9 mouse cellular contexts compared by ENCODE assay signal in genomic region chr4:73599248-73599647, GRCm38 (mm10). TPM values are rescaled to one million over a fixed set of nuclear protein-coding genes. Genes with fewer than 3 reads are reported as not detected.
DNase-seq lines count a peak whose midpoint lies in the region; ATAC-seq and TF ChIP-seq lines count a peak whose summit lies in the region.
"Had no signal": no experiment of that assay in that cellular context is flagged by ENCODE, and none has a peak within 500 bp of the region (broad histone marks: within the 10 kb centered on the region; RNA-seq: fewer than 3 reads in every experiment).

No protein-coding gene starts in this region.

- no peaks in the 10 kb centered on the region for H3K36me3 ChIP-seq in hindbrain, embryonic 11.5 days (ENCODE audit: control insufficient read depth, insufficient read depth, low read length)
- no peaks in the 10 kb centered on the region for H3K36me3 ChIP-seq in hindbrain, embryonic 10.5 days
- H3K36me3 ChIP-seq in CH12.LX (replicated peaks in 1 of 2; ENCODE audit: control insufficient read depth in 1 of 2, insufficient read depth in 1 of 2, low read length in 1 of 2) = no peaks in the 10 kb centered on the region

- no peak for TF ChIP-seq POLR2A in CH12.LX (IDR thresholded peaks at IDR 0.05; ENCODE audit: low read depth, low read length)
- TF ChIP-seq POLR2A in cortical plate, adult 2 months (IDR thresholded peaks at IDR 0.05; ENCODE audit: extremely low read depth, insufficient read depth, low read length) = no peak

- in situ Hi-C loops in CH12.LX (cut with MboI; ENCODE audit: low pct_ligation_motif_present, low pct_unique_long_range_greater_than_20kb, low sequenced_read_pairs) = no loop called here

- H3K4me2 ChIP-seq in hindbrain, embryonic 11.5 days (replicated peaks; ENCODE audit: low read depth, low read length) = no peak overlapping the region
- no peak overlapping the region for H3K4me2 ChIP-seq in CH12.LX (ENCODE audit: insufficient read depth, low read depth, poor library complexity, severe bottlenecking)

- intact Hi-C loops in left cerebral cortex, adult 2 months (cut with DNase I) = loop anchor here (10.0 kb wide), 1 partner anchor 636 kb away; no protein-coding TSS in a partner anchor
- intact Hi-C loops in heart, postnatal 10 days (cut with DNase I) = no loop called here

- H3K79me2 ChIP-seq in CH12.LX (replicated peaks; ENCODE audit: control insufficient read depth, extremely low read depth, insufficient read depth, poor library complexity, severe bottlenecking) = no peaks in the 10 kb centered on the region

- no peaks in the 10 kb centered on the region for H3K27me3 ChIP-seq in hindbrain, embryonic 11.5 days (ENCODE audit: control insufficient read depth, insufficient read depth, low read length)
- no peaks in the 10 kb centered on the region for H3K27me3 ChIP-seq in hindbrain, embryonic 10.5 days (ENCODE audit: insufficient read depth, poor library complexity, severe bottlenecking)
- no peaks in the 10 kb centered on the region for H3K27me3 ChIP-seq in CH12.LX (replicated peaks)

- dilution Hi-C loops in CH12.LX (cut with MboI; ENCODE audit: extremely low pct_ligation_motif_present, extremely low pct_unique_long_range_greater_than_20kb, low sequenced_read_pairs) = no loop called here

- TF ChIP-seq RAD21 in CH12.LX (IDR thresholded peaks at IDR 0.05; ENCODE audit: low read depth, low read length) = peak; percentile 53

- no peak overlapping the region for H3K4me3 ChIP-seq in hindbrain, embryonic 11.5 days (ENCODE audit: low read depth, low read length)
- H3K4me3 ChIP-seq in hindbrain, embryonic 10.5 days = no peak overlapping the region
- no peak overlapping the region for H3K4me3 ChIP-seq in CH12.LX (replicated peaks in 1 of 3; ENCODE audit: low read depth in 2 of 3, low read length in 2 of 3, poor library complexity in 1 of 3)
- no peak overlapping the region for H3K4me3 ChIP-seq in cortical plate, adult 2 months (ENCODE audit: insufficient read depth, low read length)
- no peak overlapping the region for H3K4me3 ChIP-seq in left cerebral cortex, adult 2 months

- ATAC-seq in hindbrain, embryonic 11.5 days (ENCODE audit: low FRiP score) = peak; percentile 71; the same call in 1 of the 2 replicates

- no peak overlapping the region for H3K9ac ChIP-seq in hindbrain, embryonic 11.5 days (ENCODE audit: low read depth, low read length)
- H3K9ac ChIP-seq in CH12.LX (ENCODE audit: insufficient read depth, low read depth) = no peak overlapping the region

- TF ChIP-seq CTCF in CH12.LX (conservative IDR thresholded peaks at IDR 0.05 in 1 of 2, IDR thresholded peaks at IDR 0.05 in 1 of 2; ENCODE audit: low read depth in 2 of 2, low read length in 2 of 2) = peak in 1 of 2 experiments; percentile 56; a peak in 2 of 4 replicates
- peak; percentile 68; the same call in 1 of the 2 replicates for TF ChIP-seq CTCF in cortical plate, adult 2 months (IDR thresholded peaks at IDR 0.05; ENCODE audit: extremely low read depth, insufficient read depth, low read length)
- TF ChIP-seq CTCF in left cerebral cortex, adult 2 months (IDR thresholded peaks at IDR 0.05) = peak; percentile 72

- 8% methylated on average over 3 of the region's 3 CpGs for WGBS in hindbrain, embryonic 11.5 days
- 10% methylated on average over 3 of the region's 3 CpGs for WGBS in hindbrain, embryonic 10.5 days

- no peaks in the 10 kb centered on the region for H3K9me3 ChIP-seq in hindbrain, embryonic 11.5 days (ENCODE audit: control insufficient read depth, low read length)
- no peaks in the 10 kb centered on the region for H3K9me3 ChIP-seq in hindbrain, embryonic 10.5 days
- H3K9me3 ChIP-seq in CH12.LX (replicated peaks; ENCODE audit: low read length) = peaks cover 25% of the 10 kb centered on the region

- H3K27ac ChIP-seq in hindbrain, embryonic 11.5 days (ENCODE audit: low read depth, low read length) = no peak overlapping the region
- H3K27ac ChIP-seq in hindbrain, embryonic 10.5 days = no peak overlapping the region
- no peak overlapping the region for H3K27ac ChIP-seq in CH12.LX (ENCODE audit: insufficient read depth, low read depth)
- H3K27ac ChIP-seq in cortical plate, adult 2 months (ENCODE audit: insufficient read depth, low read length) = no peak overlapping the region
- no peak overlapping the region for H3K27ac ChIP-seq in left cerebral cortex, adult 2 months

- peak; percentile 71 for DNase-seq in hindbrain, embryonic 11.5 days (ENCODE audit: low spot score)
- no peak for DNase-seq in hindbrain, embryonic 10.5 days (ENCODE audit: low spot score)
- DNase-seq in CH12.LX (ENCODE audit: extremely low read depth) = no peak
- DNase-seq in left cerebral cortex, adult 2 months (ENCODE audit: extremely low spot score in 1 of 2, low spot score in 2 of 2) = no peak
- DNase-seq in urinary bladder, postnatal 25 days (ENCODE audit: low spot score) = no peak
- DNase-seq in heart, adult 11 months = no peak
- no peak for DNase-seq in heart, postnatal 10 days

- no peak for TF ChIP-seq EP300 in CH12.LX (IDR thresholded peaks at IDR 0.05; ENCODE audit: low read length)

- H3K4me1 ChIP-seq in hindbrain, embryonic 11.5 days (replicated peaks; ENCODE audit: control insufficient read depth, insufficient read depth, low read length) = no peaks in the 10 kb centered on the region
- no peaks in the 10 kb centered on the region for H3K4me1 ChIP-seq in hindbrain, embryonic 10.5 days (replicated peaks)
- H3K4me1 ChIP-seq in CH12.LX (ENCODE audit: control insufficient read depth in 1 of 2, insufficient read depth in 2 of 2) = no peaks in the 10 kb centered on the region
- no peaks in the 10 kb centered on the region for H3K4me1 ChIP-seq in cortical plate, adult 2 months (ENCODE audit: control insufficient read depth, insufficient read depth, low read length)

TF ChIP-seq in CH12.LX, 34 proteins besides CTCF, POLR2A, EP300 and RAD21:
- TF ChIP-seq E2F4 (IDR thresholded peaks at IDR 0.05; ENCODE audit: insufficient replicate concordance, low read depth, low read length) (no peak), MXI1 (IDR thresholded peaks at IDR 0.05; ENCODE audit: low read depth, low read length) (no peak), ZMIZ1 (IDR thresholded peaks at IDR 0.05; ENCODE audit: low read depth, low read length) (no peak), SMC3 (IDR thresholded peaks at IDR 0.05; ENCODE audit: low read depth, low read length) (peak; percentile 41)

RNA-seq across cellular contexts. Expression of gene Gm11238, which starts 8.4 kb away (rescaled TPM):
- polyA plus RNA-seq in hindbrain, embryonic 11.5 days (2014; fragmentation: Nextera tagmentation; extraction: Ambion mirVana) = not detected in 2 replicates
- not detected in 2 replicates for polyA plus RNA-seq in hindbrain, embryonic 10.5 days (2016; fragmentation: Nextera tagmentation; extraction: Ambion mirVana)
- not detected in 2 replicates for total RNA-seq in CH12.LX (2012; rRNA removed)
- not detected in 2 replicates for total RNA-seq in CH12.LX (2014; rRNA removed)
- not detected in 2 replicates for polyA plus RNA-seq in CH12.LX (2012; ENCODE audit: insufficient read length, low read depth)
- not detected in 2 replicates for polyA plus RNA-seq in cortical plate, adult 2 months (2012; rRNA removed)
- not detected for total RNA-seq in left cerebral cortex, adult 2 months (2021)
- not detected for total RNA-seq in heart, postnatal 10 days (2021)
- polyA plus RNA-seq: heart, embryonic 14.5 days had no signal

RNA-seq across cellular contexts. Expression of gene Gm11237, which starts 23.5 kb away (rescaled TPM):
- polyA plus RNA-seq in hindbrain, embryonic 11.5 days (2014; fragmentation: Nextera tagmentation; extraction: Ambion mirVana) = not detected in 2 replicates
- not detected in 2 replicates for polyA plus RNA-seq in hindbrain, embryonic 10.5 days (2016; fragmentation: Nextera tagmentation; extraction: Ambion mirVana)
- total RNA-seq in CH12.LX (2012; rRNA removed) (not detected in 2 replicates), CH12.LX (2014; rRNA removed) (not detected in 2 replicates)
- not detected in 2 replicates for polyA plus RNA-seq in CH12.LX (2012; ENCODE audit: insufficient read length, low read depth)
- polyA plus RNA-seq in cortical plate, adult 2 months (2012; rRNA removed) = not detected in 2 replicates
- not detected for total RNA-seq in left cerebral cortex, adult 2 months (2021)
- total RNA-seq in heart, postnatal 10 days (2021) = not detected
- polyA plus RNA-seq: heart, embryonic 14.5 days had no signal

RNA-seq across cellular contexts. Expression of gene Gm11236, which starts 38.7 kb away (rescaled TPM):
- not detected in 2 replicates for polyA plus RNA-seq in hindbrain, embryonic 11.5 days (2014; fragmentation: Nextera tagmentation; extraction: Ambion mirVana)
- not detected in 2 replicates for polyA plus RNA-seq in hindbrain, embryonic 10.5 days (2016; fragmentation: Nextera tagmentation; extraction: Ambion mirVana)
- total RNA-seq in CH12.LX (2012; rRNA removed) (not detected in 2 replicates), CH12.LX (2014; rRNA removed) (not detected in 2 replicates)
- polyA plus RNA-seq in CH12.LX (2012; ENCODE audit: insufficient read length, low read depth) = not detected in 2 replicates
- not detected in 2 replicates for polyA plus RNA-seq in cortical plate, adult 2 months (2012; rRNA removed)
- total RNA-seq in left cerebral cortex, adult 2 months (2021) = not detected
- total RNA-seq in heart, postnatal 10 days (2021) = not detected
- polyA plus RNA-seq: heart, embryonic 14.5 days had no signal
